Mouse (Mus musculus): ENCODE results near the gene Id1. TPM values are rescaled to one million over a fixed set of nuclear protein-coding genes. Genes with fewer than 3 reads are reported as not detected.
A peak's percentile ranks its signal among the peaks of the same experiment; 100 is the strongest.

Gene Id1
- polyA plus RNA-seq, 1 experiment from 2014 or later: 30.6 TPM

DNA sequence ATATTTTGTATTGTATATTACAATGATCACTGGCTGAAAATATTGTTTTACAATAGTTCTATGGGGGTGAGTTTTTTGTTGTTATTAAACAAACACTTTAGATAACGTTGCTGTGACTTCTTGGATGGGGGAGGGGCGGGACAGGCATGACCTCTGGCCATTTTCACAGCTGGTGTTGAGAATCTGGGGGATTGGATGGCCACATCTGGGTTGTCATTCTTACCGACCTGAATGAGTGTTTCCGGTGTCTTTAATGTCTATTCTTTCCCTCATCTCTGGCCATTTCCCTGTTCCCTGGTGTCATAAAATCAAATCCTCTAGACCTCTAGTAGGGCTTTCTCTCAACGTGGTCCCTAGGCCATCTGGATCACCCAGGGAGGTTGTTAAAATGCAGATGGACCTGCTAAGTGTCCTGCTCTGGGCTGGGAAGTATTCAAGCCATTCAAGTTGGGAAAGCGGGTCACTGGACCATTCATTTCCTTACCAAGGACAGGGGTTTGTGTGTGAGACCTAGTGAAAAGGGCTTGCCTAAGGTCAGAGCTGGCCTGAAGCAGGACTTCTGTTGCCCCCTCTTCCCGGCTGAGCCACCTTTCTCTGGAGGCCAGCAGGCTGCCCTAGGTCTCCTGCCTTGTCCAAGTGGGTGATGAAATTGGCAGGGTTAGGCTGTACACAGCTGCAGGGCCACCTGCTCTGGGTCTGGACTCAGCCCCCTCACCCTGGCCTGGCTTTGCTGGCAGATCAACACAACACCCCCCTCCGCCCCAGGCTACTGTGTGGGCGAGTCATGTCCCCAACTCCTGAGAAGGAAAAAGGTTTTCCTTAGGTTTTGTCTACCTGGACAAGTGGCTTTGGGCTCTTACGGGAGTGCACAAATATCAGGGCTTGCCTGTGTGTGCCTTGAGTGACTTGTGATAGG, 1.5 kb downstream of the Id1 start:
- peak overlapping the region; percentile 81 for H3K9ac ChIP-seq
- peaks cover 17% of the 10 kb centered on the region for H3K27me3 ChIP-seq (replicated peaks)
- H3K4me1 ChIP-seq: peaks cover 94% of the 10 kb centered on the region
- ATAC-seq: no peak
- 11% methylated on average over 10 of the region's 10 CpGs for WGBS (ENCODE audit: insufficient replicate concordance)
- peak overlapping the region; percentile 96 for H3K4me2 ChIP-seq
- H3K4me3 ChIP-seq: peak overlapping the region; percentile 67
- H3K27ac ChIP-seq: peak overlapping the region; percentile 90
- no peaks in the 10 kb centered on the region for H3K9me3 ChIP-seq (replicated peaks)
- 0 out of 2 replicates have a peak, but pooled peaks cover 4% of the 10 kb centered on the region for H3K36me3 ChIP-seq

DNA sequence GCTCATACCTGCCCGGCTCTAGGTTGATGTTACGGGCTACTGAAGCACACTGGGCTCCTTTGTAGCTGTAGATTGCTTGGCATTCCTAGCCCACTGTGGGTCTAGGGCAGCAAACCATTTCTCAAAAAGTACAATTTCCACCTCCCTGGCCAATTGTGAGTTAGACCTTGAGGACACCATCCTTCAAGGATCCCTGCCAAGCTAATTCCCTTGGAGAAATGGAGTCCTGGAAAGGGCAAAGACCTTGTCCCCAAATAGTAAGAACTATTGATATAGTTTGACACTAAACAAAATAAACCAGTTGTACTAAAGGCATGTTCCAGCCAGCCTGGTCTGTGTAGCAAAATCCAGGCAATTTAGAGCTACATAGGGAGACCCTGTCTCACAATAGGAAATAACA, 2.3 kb downstream of the Id1 start:
- peak overlapping the region; percentile 81 for H3K9ac ChIP-seq
- H3K4me2 ChIP-seq: peak overlapping the region; percentile 96
- peak overlapping the region; percentile 90 for H3K27ac ChIP-seq
- H3K9me3 ChIP-seq (replicated peaks): no peaks in the 10 kb centered on the region
- 38% methylated on average over 2 of the region's 2 CpGs for WGBS (ENCODE audit: insufficient replicate concordance)
- ATAC-seq: no peak
- peak overlapping the region; percentile 67 for H3K4me3 ChIP-seq
- peaks cover 17% of the 10 kb centered on the region for H3K27me3 ChIP-seq (replicated peaks)
- peaks cover 96% of the 10 kb centered on the region for H3K4me1 ChIP-seq
- H3K36me3 ChIP-seq: 0 out of 2 replicates have a peak, but pooled peaks cover 4% of the 10 kb centered on the region

DNA sequence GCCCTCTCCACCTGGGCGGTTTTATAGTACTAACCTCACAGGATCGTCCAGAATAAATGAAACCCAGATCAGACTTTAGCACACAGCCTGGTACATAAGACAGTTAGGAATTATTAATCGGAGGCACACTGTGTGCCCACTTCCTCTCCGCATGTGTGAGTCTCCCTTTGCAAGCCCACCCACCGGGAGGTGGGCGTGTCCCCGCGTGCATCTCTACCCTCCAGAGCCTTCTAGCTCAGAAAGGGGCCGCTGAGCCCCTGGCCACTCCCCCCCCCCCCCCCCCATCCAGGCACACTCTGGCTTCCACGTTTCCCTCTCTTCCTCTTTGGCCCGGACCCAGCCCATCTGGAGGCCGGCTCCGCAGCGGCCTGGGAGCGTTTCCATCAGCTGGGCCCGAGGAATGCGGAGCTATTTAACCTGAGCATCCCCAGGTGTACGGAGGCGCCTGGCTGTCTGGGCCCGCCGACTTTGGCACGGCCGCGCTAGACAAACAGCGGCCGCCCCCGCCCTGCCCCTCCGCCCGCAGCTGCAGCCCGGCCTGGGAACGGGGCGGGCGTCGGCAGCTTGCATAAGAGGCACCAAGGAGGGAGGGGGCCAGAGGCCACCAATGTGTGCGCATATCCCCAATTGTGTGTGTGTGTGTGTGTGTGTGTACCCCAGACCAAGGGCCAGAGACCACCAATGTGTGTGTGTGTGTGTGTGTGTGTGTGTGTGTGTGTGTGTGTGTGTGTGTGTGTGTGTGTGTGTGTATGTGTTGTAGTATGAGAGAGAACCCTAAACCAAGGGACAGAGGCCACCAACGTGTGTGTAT, 3.2 kb downstream of the Id1 start:
- ATAC-seq: peak; percentile 56
- peaks cover 13% of the 10 kb centered on the region for H3K27me3 ChIP-seq (replicated peaks)
- H3K27ac ChIP-seq: peak overlapping the region; percentile 90
- 3% methylated on average over 35 of the region's 36 CpGs for WGBS (ENCODE audit: insufficient replicate concordance)
- H3K9ac ChIP-seq: peak overlapping the region; percentile 70
- H3K4me2 ChIP-seq: peak overlapping the region; percentile 96
- peaks cover 87% of the 10 kb centered on the region for H3K4me1 ChIP-seq
- no peaks in the 10 kb centered on the region for H3K9me3 ChIP-seq (replicated peaks)
- peak overlapping the region; percentile 60 for H3K4me3 ChIP-seq
- H3K36me3 ChIP-seq: 0 out of 2 replicates have a peak, but pooled peaks cover 4% of the 10 kb centered on the region

DNA sequence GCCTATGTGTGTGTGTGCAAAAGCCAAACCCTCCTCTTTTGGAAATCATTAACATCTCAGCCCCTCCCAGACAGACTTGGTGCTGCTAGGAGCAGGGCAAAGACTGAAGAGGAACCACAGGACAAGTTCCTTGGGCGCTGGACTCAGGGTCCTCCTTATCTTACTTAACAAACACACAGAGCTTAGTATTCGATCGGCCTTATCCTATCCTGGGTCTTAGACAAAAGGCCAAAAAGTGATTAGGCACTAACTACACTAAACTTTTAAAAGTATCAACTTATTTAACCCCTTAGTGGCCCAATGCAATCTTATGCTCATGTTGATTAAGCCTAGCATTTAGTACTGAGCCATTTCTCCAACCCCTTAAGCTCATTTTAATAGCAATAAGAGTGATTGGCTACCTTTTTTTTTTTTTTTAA, 3.8 kb downstream of the Id1 start:
- 1% methylated on average over 3 of the region's 3 CpGs for WGBS (ENCODE audit: insufficient replicate concordance)
- peak overlapping the region; percentile 90 for H3K27ac ChIP-seq
- H3K36me3 ChIP-seq: 0 out of 2 replicates have a peak, but pooled peaks cover 4% of the 10 kb centered on the region
- peak overlapping the region; percentile 60 for H3K4me3 ChIP-seq
- peak overlapping the region; percentile 70 for H3K9ac ChIP-seq
- H3K27me3 ChIP-seq (replicated peaks): peaks cover 6% of the 10 kb centered on the region
- no peaks in the 10 kb centered on the region for H3K9me3 ChIP-seq (replicated peaks)
- peak overlapping the region; percentile 96 for H3K4me2 ChIP-seq
- ATAC-seq: peak; percentile 62
- H3K4me1 ChIP-seq: peaks cover 81% of the 10 kb centered on the region

DNA sequence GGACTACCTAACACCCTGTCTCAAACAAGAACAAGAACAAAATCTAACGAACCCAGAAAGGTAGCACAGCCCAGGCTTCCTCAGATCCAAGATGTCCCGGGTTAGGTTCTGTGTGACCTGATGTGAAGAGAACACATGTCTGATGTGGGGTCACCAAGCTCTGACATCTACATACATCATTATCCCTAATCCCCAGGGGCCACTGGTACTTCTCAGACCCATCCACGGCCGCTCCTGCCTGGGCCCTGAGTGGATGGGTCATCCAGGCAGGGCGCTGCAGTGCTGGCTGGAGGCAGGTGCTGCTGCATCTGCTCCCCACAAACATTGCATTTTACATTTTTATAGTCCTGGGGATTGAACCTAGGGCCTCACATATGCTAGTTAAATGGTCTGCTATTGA, 4.4 kb downstream of the Id1 start:
- Histone ChIP-seq H3K9ac (0 out of 2 replicates have a peak overlapping the region, but pooled peaks have one; percentile 24), H3K4me1 (peaks cover 75% of the 10 kb centered on the region), H3K27me3 (replicated peaks) (peaks cover under 1% of the 10 kb centered on the region; the same call in 1 of the 2 replicates), H3K4me2 (peak overlapping the region; percentile 96), H3K4me3 (no peak overlapping the region), H3K36me3 (0 out of 2 replicates have a peak, but pooled peaks cover 4% of the 10 kb centered on the region), H3K27ac (peak overlapping the region; percentile 90), H3K9me3 (replicated peaks) (no peaks in the 10 kb centered on the region)
- ATAC-seq: no peak
- WGBS (ENCODE audit: insufficient replicate concordance): 70% methylated on average over 5 of the region's 5 CpGs

DNA sequence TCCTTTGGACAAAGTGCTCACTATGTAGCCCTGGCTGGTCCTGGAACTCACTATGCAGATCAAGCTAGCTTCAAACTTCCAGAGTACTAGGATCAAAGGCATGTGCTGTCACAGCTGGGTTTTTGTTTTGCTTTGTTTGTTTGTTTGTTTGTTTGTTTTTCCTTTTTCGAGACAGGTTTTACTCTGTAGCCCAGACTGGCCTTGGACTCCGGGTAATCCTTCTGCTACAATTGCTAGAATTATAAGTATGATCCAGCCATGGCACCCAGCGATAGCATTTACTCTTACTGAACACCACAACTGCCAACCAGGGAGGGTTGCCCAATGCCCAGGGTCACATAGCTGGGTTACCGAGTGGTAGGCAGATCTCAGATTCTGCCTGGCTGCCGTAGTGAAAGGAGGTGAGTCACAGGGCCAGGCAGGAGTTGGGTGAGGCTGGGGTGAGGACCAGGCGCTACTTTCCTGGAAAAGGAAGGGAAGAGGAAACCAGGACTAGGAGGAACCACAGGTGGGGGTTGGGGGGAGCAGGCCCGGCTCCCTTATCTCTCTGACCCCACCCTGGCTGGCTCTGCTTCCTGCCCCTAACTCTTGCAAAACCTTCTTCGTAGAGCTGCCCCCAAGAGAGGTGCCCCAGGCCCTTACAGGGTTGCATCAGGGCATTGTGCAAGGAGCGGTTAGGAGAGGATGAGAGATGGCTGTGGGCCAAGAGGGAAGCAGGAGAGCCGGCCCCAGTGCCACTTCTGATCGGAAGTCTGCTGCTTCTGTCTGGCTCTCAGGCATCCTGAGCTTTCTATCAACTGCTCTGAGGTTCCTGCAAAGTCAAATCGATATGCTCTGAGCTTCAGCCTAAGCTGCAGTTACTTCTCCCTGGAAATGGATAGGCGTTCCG, 5.3 kb downstream of the Id1 start:
- H3K36me3 ChIP-seq: 0 out of 2 replicates have a peak, but pooled peaks cover 4% of the 10 kb centered on the region
- 11% methylated on average over 14 of the region's 14 CpGs for WGBS (ENCODE audit: insufficient replicate concordance)
- peak overlapping the region; percentile 57 for H3K4me2 ChIP-seq
- H3K9ac ChIP-seq: peak overlapping the region; percentile 50
- no peaks in the 10 kb centered on the region for H3K9me3 ChIP-seq (replicated peaks)
- H3K4me3 ChIP-seq: peak overlapping the region; percentile 21
- peak overlapping the region; percentile 90 for H3K27ac ChIP-seq
- peaks cover 66% of the 10 kb centered on the region for H3K4me1 ChIP-seq
- no peaks in the 10 kb centered on the region for H3K27me3 ChIP-seq (replicated peaks)
- peak; percentile 27 for ATAC-seq

DNA sequence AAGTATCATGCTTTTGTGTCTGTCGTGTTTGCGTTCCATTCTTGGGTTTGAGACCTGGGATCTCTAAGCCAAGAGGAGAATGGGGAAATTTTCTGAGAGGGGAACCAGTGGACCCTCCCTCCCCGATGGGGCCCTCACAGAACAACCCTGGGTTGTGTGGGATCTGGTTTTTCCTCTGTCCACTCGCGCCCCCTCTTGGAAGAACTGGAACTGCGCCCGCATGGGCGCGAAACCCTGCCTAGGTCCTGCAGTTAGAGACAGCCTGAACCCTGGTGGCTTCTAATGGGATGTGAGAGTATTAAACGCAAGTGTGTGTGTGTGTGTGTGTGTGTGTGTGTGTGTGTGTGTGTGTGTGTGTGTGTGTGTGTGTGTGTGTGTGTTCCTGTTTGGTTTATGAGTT, 6.4 kb downstream of the Id1 start:
- H3K9ac ChIP-seq: peak overlapping the region; percentile 50; the same call in 1 of the 2 replicates
- peak; percentile 61 for ATAC-seq
- peaks cover 55% of the 10 kb centered on the region for H3K4me1 ChIP-seq
- H3K27me3 ChIP-seq (replicated peaks): no peaks in the 10 kb centered on the region
- WGBS (ENCODE audit: insufficient replicate concordance): 13% methylated on average over 10 of the region's 10 CpGs
- peak overlapping the region; percentile 57 for H3K4me2 ChIP-seq
- H3K27ac ChIP-seq: peak overlapping the region; percentile 90; the same call in 1 of the 2 replicates
- 0 out of 2 replicates have a peak, but pooled peaks cover 4% of the 10 kb centered on the region for H3K36me3 ChIP-seq
- no peak overlapping the region for H3K4me3 ChIP-seq
- no peaks in the 10 kb centered on the region for H3K9me3 ChIP-seq (replicated peaks)

DNA sequence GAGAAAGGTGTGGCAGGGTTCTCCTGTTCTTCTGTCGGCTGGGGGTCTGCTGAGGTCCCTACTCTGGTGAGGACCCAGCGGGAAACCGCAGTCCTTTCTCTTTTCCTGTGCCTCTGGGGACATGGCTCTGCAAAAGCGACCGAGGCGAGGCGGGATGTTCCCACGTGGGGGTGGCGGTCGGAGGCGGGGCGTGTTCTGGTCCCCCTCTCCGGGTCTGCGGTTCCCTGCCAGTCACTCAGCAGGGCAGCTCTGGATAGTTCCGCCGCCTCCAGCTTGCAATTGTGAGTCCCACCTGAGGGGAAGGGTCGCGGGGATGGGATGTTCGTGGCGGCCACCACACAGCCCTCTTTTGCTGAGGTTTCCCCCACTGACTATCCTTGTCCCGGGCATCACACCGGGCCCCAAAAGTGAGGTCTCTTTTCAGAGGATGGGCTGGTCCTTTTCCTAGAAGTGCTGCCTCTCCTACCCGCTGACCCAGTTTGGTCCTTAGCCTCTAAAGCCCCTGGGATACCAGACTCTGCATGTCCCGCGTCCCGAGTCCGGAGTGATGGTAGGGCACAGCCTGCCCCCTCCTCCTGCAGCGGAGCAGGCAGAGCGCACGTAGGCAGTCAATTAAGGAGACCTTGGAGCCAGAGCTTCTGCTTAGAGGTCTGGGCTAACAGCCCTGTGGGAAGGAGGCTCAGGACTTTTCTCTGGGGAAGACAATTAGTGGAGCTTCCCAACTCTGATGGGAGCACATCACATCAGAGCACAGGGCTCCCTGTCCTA, 18.1 kb downstream of the Id1 start, which contains the start of gene Cox4i2:
TSS of gene Cox4i2 (plus strand) at position 230 of the 768 bp plus-strand sequence.
- peaks cover 55% of the 10 kb centered on the region for H3K27me3 ChIP-seq (replicated peaks)
- no peak within 1 kb of the TSS for H3K27ac ChIP-seq
- H3K9me3 ChIP-seq (replicated peaks): no peaks in the 10 kb centered on the region
- ATAC-seq: no peak
- no peak within 1 kb of the TSS for H3K9ac ChIP-seq
- peak within 1 kb of the TSS; percentile 11; the same call in 1 of the 2 replicates for H3K4me3 ChIP-seq
- H3K4me1 ChIP-seq: peaks cover 17% of the 10 kb centered on the region
- H3K36me3 ChIP-seq: no peaks in the 10 kb centered on the region
- peak within 1 kb of the TSS; percentile 57 for H3K4me2 ChIP-seq
- WGBS (ENCODE audit: insufficient replicate concordance): 4% methylated on average over 30 of the region's 30 CpGs

DNA sequence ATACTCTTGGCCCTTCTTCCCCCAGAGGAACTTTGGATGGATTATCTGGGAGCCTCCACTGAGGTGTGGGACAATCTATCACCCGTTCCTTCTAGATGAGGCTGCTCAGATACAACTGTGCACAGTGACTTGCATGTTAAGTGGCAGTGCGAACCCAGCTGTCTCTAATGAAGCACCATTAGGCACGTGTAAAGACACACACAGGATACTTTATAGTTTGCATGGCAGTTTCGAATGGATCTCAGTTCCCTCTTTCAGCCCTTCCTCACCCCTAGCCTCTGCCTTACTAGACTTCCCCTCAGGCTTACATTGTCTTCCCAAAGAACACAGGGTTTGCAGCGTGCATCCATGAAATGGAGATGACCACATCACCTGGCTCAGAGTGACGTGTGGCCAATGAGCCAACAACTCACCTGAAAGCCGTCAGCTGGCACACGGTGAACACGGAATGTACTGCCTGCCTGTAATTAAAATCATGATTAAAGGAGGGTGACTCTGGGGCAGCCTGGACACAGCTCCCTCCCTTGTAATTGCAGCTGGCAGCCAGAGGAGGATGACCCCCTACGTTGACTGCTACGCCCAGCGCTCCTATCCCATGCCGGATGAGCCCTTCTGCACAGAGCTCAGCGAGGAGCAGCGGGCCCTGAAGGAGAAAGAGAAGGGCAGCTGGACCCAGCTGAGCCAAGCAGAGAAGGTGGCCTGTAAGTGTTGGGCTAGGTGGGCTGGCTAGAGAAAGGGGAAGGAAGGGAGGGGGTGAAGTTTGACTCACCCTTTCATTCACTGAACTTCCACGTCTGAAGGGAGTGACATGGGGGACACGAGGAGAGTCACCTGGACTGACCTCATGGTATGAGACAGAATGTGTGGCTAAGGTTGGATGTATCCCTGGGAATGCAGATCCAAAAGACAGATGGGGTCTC, 20.7 kb downstream of the Id1 start:
- Histone ChIP-seq H3K27ac (no peak overlapping the region), H3K4me3 (no peak overlapping the region), H3K4me2 (no peak overlapping the region), H3K9me3 (replicated peaks) (no peaks in the 10 kb centered on the region), H3K27me3 (replicated peaks) (peaks cover 55% of the 10 kb centered on the region), H3K4me1 (peaks cover 21% of the 10 kb centered on the region), H3K36me3 (no peaks in the 10 kb centered on the region), H3K9ac (no peak overlapping the region)
- WGBS (ENCODE audit: insufficient replicate concordance): 62% methylated on average over 17 of the region's 17 CpGs
- ATAC-seq: no peak

DNA sequence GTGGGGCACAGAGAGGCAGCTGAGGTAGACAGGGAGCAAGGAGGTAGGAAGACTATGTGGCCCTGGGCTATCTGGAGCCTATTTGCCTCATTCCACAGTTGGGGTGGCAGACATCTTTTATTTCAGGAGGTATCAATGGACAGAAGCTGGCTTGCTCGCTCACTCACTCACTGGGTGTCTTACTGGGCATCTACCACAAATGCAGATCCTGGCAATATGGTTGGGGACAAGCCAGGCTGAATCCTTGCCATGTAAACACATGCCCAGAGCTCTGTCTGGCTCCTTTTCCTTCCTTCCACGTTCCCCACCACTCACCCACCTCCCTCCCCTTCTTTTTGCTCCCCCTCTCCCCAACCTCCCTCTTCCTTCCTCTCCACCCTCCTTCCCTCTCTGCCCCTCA, 21.4 kb downstream of the Id1 start:
- Histone ChIP-seq H3K27ac (no peak overlapping the region), H3K36me3 (no peaks in the 10 kb centered on the region), H3K9ac (no peak overlapping the region), H3K4me3 (no peak overlapping the region), H3K9me3 (replicated peaks) (no peaks in the 10 kb centered on the region), H3K4me2 (no peak overlapping the region), H3K4me1 (peaks cover 21% of the 10 kb centered on the region), H3K27me3 (replicated peaks) (peaks cover 55% of the 10 kb centered on the region)
- no peak for ATAC-seq
- WGBS (ENCODE audit: insufficient replicate concordance): 59% methylated on average over 2 of the region's 2 CpGs

Data from liver, embryonic 12.5 days (tissue).